Mouse (Mus musculus): Measurements from ENCODE around the gene Txndc5.

Gene Txndc5

DNA sequence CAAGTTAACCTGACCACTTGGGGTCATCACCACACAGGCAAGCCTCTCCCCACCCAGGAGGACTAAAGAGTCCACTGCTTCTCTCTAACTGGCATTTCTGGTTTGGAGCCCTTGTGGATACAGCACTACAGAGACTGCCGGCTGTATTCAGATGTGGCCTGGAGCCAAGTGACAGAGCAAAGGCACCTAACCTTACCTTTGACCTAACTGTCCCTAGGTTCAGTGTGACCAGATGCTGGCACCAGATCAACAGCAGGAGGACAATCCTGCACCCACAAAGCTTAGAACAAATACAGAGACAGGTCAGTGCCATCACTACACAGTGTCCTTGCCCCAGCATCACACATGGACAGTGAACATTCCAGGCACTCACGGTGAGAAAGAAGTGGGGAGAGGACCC, 2.5 kb downstream of the Txndc5 start:
- no peak for DNase-seq (ENCODE audit: low spot score)

DNA sequence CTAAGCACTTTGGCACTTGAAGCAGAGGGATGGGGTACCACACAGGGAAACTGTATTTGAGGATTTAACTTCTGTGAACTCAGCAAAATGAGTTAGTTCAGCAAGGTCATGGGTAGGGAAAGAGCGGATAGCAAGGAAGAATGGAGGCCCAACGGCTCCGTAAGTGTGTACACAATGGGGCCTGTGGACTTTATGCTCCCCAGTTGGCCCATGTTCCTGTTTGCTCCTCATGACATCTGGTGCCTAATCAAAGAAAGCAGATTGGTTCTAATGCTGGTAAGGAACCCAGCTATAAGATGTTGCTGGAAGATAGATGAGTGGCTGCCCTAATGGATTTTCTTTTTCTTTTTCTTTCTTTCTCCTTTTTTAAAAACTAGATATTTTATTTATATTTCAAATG, 3.4 kb downstream of the Txndc5 start:
- no peak for DNase-seq (ENCODE audit: low spot score)

DNA sequence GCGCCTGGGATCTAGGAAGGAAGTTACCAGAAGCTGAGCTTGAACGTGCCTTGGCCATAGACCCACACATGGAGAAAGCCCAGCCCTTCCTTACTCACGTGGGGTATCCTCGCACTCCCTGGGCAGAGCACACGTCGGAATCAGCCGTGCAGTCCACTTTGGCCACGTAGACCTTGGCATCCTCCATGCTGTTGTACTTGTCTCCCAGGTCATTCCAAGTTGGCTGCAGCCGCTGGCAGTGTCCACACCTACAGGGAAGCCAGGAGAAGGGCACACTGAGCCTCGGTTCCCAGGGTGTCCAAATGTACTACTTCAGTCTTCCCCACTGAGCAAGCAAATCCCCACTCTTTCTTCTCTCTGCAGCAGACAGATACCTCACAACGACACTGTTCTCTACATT, 5.4 kb downstream of the Txndc5 start:
- no peak for DNase-seq (ENCODE audit: low spot score)

DNA sequence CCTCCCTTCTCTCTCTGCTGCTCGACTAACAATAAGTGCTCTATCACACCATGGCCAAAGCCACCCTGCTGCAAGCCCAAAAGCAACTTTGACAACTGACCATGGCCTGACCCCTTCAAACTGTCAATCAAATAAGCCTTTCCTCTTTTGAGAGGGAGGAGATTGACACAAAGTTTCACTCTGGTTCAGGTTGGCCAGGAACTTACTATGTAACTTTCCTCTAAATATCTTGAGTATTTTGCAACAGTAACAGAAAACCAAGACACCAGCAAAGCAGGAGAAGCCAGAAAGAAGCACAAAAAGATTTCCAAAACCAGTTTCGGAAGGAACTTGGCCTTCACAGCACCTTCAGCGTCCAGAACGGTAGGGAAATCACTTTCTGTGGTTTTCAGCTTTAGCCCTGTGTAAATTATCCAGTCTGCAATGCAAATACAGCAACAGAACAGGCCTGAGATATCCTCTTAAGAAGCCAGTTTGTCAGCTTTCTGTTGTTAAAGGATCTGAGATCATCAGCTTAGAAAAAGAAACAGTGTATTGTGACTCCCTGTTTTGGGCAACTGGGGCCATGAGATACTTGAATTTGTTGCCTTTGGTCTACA, 6.5 kb downstream of the Txndc5 start:
- DNase-seq (ENCODE audit: low spot score) = peak; percentile 68

DNA sequence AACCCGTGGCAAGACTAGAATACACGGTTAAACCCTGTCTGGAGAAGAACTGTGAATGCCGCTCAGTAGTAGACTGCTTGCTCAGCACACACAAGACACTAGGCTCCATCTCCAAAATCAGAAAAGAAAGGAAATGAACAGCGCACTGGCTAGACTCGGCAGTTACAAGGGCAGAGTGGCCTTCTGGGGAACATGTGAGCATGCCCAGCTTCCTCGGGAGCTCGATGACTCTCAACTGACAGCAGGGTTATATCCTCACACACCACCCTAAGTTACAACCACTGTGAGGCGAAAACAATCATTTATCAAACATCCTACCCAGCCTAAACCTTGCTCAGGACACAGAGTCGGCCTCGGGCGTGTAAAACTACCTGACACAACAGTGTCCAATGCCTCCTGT, 8.3 kb downstream of the Txndc5 start:
- no peak for DNase-seq (ENCODE audit: low spot score)

DNA sequence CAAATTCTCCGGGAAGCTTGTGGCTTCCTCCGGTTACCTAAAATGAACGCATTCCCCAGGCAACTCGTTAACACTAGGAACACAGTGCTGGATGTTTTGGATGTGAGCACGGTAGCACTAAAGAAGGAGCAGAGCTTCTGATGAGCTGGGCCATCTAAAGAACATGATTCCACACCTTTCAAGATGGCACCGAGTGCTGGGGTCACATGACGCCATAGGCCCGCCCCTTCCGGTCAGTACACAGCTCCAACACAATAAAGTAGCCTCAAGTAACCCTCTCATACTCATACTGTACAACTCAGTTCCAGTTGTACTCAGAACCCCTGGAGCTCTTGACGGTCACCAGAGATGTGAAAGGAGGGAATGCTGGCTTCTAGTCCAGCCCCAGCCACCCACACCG, 12.0 kb downstream of the Txndc5 start:
- DNase-seq (ENCODE audit: low spot score) = no peak

DNA sequence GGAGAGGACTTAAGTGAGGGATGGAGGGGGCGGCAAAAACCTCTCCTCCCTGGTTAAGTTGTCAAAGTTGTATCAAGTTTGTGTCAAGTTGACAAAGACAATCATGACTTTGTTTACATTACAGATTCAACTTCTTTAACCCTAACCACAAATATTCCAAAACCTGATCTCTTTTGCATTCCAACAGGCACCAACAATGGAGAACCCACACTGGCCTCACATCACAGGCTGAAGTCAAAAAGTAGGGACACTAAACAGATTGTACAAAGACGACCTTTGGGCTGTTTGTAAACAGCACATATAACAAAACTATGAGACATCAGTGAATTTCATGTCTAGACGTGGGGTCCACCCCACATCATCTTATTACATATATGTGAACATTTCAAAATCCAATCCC, 12.8 kb downstream of the Txndc5 start:
- no peak for DNase-seq (ENCODE audit: low spot score)

DNA sequence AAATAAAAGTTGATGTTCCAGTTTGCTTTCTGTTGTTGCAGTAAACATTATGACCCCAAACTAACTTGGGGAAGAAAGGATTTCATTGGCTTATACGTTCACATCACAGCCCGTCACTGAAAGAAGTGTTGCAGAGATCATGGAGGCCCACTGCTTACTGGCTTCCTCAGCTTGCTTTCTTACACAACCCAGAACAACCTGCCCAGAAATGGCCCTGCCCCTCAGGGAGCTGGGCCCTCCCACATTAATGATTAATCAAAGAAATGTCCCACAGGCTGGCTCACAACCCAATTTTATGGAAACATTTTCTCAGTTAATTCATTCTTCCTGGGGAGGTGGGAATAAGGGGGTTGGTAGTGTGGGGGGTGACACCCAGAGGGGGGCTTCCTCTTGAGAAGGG, 13.2 kb downstream of the Txndc5 start:
- DNase-seq (ENCODE audit: low spot score) = peak; percentile 39

DNA sequence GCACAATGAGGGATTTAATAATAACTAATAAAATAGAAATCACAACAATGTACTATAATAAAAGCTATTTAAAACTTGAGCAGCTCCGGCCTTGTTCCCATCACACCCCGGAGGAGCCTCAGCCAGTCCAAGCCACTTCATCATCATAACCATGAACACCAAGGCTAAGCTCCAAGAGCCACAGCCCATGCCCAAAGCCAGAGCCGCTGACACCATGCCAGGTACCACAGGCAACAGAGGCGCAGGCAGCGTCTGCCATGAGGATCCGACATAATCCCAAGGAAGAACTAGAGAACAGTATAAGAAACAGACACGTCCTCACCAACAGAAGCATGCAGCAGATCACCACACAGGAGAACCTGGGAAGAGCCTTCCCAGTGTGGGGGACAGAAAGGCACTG, 14.7 kb downstream of the Txndc5 start:
- no peak for DNase-seq (ENCODE audit: low spot score)

DNA sequence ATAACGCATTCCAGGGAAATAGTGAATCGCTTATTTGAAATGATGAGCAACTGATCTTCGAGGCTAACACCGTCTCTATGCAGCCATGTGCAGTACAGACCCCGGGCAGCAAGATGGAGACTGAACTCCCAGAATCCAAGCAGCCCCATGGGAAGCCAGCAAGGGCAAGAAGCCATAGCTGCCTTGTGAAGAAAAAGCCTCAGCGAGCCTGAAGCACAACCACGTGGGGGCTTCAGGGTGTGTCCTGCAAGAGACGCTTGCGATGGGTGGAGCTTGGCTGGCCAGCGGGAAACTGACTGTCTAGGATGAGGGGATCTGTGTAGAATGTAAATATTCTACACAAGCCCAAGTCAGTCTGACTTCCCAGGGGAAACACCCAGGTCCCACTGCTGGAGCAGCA, 16.6 kb downstream of the Txndc5 start:
- no peak for DNase-seq (ENCODE audit: low spot score)

DNA sequence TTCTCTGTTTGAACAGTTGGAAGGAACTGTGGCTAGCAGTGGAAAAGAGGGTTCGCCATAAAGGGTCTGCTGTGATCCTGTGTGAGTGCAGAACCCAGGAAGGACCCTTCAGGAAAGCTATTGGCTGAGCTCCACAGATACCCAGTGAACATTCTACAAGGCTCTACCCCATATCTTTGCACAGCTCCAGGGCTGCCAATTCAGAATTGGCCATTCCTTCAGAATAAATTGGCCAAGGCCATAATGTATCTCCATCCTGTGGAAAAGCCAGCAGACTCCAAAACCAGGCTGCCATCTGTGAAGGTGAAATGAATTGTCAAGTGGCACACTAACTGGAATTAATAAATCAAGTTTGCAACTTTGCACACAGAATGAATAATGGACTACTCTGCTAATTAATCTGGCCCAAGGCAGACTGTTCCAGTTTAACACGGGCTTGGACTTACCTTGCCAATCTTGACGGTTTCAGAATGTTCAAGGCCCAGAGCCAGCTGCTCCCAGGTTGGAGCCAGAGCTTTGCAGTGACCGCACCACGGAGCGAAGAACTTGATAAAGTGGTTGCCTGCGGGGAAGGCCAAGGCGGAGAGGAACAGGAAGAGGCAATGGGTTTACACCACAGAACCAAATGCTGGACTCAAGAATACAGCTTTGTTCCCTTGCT, 18.8 kb downstream of the Txndc5 start:
- no peak for DNase-seq (ENCODE audit: low spot score)

DNA sequence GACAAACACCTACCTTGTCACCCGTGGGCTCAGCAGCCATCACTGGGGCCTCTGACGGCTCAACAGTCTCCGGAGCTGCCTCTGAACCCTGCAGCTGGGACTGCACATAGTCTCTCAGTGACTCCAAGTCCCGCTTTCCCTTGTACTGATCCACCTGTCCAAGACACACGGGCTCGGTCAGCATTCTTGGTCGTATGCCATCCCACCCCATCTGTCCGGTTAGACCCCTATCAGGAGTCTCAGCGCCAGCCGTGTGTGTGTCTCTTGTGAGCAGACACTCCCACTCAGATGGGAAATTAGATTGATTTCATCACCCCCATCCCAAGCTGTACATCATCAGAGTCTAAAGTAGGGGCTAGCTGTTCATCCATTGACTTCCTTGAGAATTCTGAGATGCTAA, 21.7 kb downstream of the Txndc5 start:
- DNase-seq (ENCODE audit: low spot score) = no peak

DNA sequence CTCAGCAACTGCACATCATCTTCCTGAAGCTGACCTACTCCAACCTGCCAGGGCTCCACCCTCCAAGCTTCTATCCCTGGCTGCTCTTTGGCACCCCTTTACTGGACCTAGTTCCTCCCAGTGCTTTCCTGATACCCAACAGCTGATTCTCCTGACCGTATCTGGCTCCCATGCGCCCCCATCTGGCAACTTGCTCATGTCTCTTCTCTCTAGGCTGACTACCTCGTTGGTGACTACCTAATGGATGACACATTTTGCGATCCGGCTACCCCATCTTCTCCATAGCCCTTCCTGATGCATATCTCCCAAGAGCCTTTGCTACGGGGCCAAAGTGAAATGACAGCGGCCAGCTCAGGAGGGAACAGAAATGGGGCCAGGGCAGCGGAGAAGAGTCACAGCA, 22.3 kb downstream of the Txndc5 start:
- peak; percentile 18 for DNase-seq (ENCODE audit: low spot score)

DNA sequence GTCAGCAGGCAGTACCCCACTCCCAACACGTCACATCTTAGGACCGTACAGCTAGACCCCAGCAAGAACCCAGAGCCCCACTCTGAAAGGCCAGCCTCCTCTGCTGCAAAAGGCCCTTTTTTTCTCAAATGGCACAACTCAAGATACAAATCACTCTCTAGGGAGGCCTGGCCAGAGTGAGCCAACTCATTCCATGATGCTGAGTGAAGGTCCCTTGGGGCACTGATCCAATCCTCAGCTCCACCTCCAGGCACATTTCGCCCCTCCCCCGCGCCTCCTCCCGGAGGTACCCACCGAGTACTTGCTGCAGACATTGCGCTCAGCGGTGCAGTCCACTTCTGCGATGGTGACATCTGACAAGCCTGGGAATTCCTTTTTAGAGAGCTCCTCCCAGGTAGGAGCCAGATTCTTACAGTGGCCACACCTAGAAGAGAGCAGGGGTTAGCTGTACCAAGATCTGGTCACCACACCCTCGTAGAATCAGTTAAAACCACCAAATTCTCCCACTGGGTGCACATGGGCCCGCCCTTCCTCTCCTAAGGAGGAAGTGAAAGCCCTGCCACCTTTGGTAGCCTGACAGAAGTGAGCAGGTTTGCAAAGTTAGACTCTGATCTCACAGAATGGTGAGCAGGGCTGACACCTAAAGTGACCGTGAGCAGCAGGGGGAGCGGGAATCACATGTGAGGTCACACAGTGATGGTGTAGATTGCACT, 25.3 kb downstream of the Txndc5 start:
- DNase-seq (ENCODE audit: low spot score) = peak; percentile 20

DNA sequence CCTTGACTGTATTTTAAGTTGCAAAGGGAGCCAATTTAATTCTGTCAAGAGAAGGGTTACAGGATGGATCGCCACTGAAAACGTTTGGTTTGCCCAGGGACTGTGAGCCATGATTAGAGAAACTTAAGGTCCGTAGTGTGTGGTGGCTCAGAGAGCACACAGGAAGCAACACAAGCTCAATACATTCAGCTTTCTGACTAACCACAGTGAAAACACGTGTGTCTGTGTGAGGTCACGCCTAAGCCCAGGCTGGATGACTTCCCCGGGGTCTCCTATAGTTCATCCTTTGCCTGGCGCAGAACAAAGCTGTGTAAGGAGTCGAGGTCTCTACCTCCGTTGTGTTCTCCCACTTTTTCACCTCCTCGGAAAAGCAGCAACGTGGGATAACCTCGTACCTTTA, 27.3 kb downstream of the Txndc5 start:
- DNase-seq (ENCODE audit: low spot score) = no peak

DNA sequence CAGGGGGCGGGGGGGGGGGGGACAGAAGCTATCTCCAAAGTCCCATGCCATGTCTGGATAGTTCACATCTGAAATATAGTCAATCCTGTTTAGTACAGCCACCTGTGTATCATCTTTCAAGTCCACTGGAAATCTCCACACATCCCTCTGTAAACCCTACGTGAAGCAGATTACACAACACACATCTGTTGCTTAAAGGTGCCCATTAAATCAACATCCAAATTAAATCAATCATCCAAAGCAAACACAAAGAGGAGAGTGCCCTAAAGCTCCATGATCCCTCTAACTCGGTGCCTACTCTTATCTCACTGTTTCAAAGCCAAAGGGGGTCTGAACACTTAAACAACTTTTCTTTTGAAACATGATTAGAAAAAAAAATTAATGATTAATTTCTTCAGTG, 31.9 kb downstream of the Txndc5 start:
- DNase-seq (ENCODE audit: low spot score) = no peak

DNA sequence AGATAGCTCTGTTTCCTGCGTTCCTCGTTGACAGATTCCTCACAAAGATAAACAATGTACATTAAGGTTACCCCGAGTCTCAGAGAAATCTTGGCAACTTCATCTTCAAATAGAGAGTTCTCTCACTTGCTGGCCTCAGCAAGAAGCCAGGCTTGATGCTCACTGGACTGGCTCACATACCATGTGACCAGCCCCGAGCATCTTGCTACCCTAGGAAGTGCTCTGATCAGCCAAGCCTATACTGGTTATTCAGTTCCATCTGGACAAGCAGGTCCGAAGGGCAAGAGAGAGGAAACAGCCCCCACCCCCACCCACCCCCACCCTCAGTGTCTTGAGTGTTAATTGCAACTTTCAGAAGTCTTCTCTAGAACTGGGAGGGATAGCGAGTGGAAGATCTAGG, 41.9 kb downstream of the Txndc5 start:
- no peak for DNase-seq (ENCODE audit: low spot score)

DNA sequence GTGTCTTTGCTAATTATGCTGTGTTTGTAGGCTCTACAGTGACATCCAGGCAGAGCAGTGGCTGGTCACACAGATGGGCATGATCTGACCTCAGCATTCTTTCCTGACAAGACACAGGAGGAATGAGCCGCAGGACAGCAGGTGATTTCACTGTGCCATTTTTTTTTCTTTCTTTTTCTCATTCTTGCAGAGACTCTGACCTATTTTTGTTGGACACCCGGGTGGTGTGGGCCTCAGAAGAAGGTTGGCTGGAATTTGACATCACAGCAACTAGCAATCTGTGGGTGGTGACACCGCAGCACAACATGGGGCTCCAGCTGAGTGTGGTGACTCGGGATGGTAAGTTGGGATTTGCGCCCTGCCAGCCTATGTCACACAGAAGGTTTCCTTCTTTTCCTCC, 43.9 kb downstream of the Txndc5 start:
- no peak for DNase-seq (ENCODE audit: low spot score)

DNA sequence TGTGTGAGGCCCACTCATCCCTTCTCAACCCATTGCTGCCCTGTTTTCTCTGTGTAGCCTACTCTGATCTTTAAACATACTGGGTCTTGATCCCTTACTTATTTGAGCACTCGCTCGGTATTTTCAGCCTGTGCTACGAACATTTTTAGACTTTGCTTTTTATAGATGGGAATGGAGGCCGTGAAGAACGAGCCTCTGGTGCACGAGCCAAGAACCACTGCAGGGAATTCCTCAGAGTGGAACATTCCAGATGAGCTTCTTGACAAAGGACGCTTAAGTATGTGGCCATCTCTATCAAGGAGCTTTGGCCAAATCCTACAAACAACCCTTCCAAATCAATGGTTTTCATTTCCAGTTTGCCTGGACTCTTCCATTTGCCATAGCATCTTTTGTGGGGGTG, 47.6 kb downstream of the Txndc5 start:
- no peak for DNase-seq (ENCODE audit: low spot score)

DNA sequence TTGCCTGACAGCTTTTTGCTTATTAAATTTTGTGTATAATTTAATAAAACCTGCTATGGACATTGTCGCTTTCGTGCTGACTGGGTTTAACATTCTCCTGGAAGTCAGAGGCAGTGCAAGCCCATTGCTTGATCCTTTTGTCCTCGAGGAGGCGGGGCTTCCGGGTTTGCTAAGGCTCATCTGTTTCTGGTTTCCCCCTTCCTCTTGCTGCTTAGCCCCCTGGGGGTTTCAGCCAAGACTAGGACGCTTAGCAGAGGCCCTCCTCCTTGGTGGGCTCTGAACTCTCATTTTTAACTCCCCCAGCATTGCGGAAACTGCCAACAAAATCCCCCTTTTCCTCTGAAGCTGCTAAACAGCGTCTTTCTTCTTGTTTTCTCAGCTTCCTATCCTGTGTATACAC, 51.7 kb downstream of the Txndc5 start:
- no peak for DNase-seq (ENCODE audit: low spot score)

DNA sequence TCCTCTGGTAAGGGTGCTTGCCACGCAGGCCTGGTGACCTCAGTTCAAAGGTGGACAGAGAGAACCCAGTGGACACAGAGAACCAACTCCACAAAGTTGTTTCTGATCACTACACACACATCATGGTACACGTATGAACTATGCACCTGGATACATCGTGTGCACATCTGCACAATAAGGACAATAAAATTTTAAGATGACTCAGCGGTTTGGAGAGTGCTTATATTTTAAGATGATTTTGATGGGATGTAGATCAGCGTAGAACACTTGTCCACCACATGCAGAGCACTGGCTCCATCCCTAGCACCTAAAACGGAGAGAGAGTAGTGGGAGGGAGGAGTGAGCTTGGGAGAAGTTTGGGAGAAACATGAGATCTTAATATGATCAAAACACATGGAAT, 55.1 kb downstream of the Txndc5 start:
- DNase-seq (ENCODE audit: low spot score) = no peak

DNA sequence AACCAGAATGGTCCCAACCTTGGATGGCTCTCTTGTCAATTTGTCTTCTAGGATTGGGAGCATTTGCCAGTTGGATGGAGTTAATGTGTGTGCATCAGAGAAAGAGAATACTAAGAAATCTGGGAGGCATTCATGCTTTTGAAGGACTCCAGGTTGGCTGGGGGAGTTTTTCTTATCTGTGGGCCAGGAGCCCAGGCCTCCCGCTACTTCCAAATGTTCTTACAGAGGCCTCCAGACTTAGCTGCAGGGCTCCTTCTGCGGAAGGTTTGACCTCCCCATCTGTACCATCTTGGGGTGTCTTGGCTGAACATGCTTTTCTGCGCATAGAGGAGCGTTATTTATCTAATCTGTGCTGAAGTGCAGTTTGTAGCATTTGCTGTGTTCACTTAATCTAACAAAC, 56.0 kb downstream of the Txndc5 start:
- DNase-seq (ENCODE audit: low spot score) = no peak

DNA sequence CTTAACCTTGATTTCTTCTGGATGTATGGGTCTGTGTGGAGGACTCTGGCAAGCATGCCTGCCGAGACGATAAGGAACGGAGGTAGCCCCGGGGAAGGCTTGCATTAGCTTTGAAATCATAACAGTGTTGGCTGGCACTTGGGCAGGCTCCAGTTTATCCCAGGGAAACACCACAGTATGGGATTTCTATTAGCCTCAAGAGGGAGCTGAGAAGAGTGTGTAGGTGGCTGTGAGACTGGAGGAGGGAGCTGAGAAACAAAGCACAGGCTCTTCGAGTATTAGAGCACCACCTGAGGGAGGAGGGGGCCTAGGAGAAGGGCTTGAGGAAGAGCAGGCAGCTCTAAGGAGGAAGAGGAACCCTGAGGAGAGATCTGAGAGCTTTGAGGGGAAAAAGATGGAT, 57.7 kb downstream of the Txndc5 start:
- DNase-seq (ENCODE audit: low spot score) = no peak

DNA sequence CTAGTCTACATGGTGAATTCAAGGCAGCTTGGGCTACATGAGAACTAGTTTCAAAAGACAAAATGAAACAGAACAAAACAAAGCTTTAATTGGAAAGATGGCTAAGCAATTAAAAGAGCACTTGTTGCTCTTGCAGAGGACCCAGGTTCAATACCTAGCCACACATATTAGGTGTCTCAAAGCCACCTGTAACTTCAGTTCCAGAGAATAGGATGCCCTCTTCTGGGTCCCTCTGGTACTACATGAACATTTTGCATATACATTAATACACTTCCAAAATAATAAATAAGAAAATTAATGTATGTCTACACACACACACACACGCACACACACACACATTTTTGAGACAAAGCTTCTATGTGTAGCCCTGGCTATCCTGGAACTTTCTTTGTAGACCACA, 65.2 kb downstream of the Txndc5 start:
- no peak for DNase-seq (ENCODE audit: low spot score)

Measured in adipocyte (in vitro differentiated cells).